Mouse (Mus musculus): Measurements from ENCODE around the gene Cav1.

- TF ChIP-seq GATA1 (IDR thresholded peaks at IDR 0.05; ENCODE audit: low read length), result no peak
- no peak for TF ChIP-seq TAL1 (IDR thresholded peaks at IDR 0.05; ENCODE audit: low read length)
Observed at GRCm38 (mm10) chr6:17381690-17382089, 75.6 kb downstream of the Cav1 start.
